Mouse (Mus musculus) forebrain, embryonic 13.5 days (tissue): ENCODE results near the gene Sh3glb2. TPM values are rescaled to one million over a fixed set of nuclear protein-coding genes. Genes with fewer than 3 reads are reported as not detected.
A peak's percentile ranks its signal among the peaks of the same experiment; 100 is the strongest.

Experiments used
- ATAC-seq: fragments of 200-750 bp; cut with Nextera tagmentation; 2 replicates; pipeline ENCODE4 v1.8.0; 2017
- H3K27ac ChIP-seq: fragments of 300-500 bp; sonication (generic); 2 replicates; pipeline ENCODE4 v1.5.1; 2015; ENCODE audit warnings: inconsistent platforms, mild to moderate bottlenecking, moderate library complexity
- H3K27me3 ChIP-seq: fragments of 300-500 bp; sonication (generic); 2 replicates; pipeline ENCODE4 v1.6.1; 2015; ENCODE audit warnings: mild to moderate bottlenecking, inconsistent platforms
- H3K36me3 ChIP-seq: fragments of 300-500 bp; sonication (generic); 2 replicates; pipeline ENCODE4 v1.6.1; 2015; ENCODE audit warnings: mild to moderate bottlenecking, inconsistent platforms; ENCODE audit not compliant: poor library complexity, severe bottlenecking
- H3K4me1 ChIP-seq: fragments of 300-500 bp; sonication (generic); 2 replicates; pipeline ENCODE4 v1.6.1; 2015; ENCODE audit warnings: inconsistent platforms
- H3K4me2 ChIP-seq: fragments of 300-500 bp; sonication (generic); 2 replicates; pipeline ENCODE4 v1.6.1; 2015; ENCODE audit warnings: inconsistent platforms, mild to moderate bottlenecking, moderate library complexity
- H3K4me3 ChIP-seq: fragments of 300-500 bp; sonication (generic); 2 replicates; pipeline ENCODE4 v1.5.1; 2015; ENCODE audit warnings: mild to moderate bottlenecking, inconsistent platforms
- H3K9ac ChIP-seq: fragments of 300-500 bp; sonication (generic); 2 replicates; pipeline ENCODE4 v1.6.1; 2015; ENCODE audit warnings: mild to moderate bottlenecking, inconsistent platforms
- H3K9me3 ChIP-seq: fragments of 300-500 bp; sonication (generic); replicated peaks from 2 replicates; pipeline ENCODE4 v1.6.1; 2016; ENCODE audit warnings: inconsistent platforms
- WGBS: fragments of 180-500 bp; shearing (Covaris S2); methylation state at CpG from one replicate; pipeline ENCODE4 v1.1.7; 2015; 5-methylcytosine and 5-hydroxymethylcytosine counted together
- polyA plus RNA-seq: library from polyadenylated mRNA; unstranded; fragments of >200 nt; fragmentation: Nextera tagmentation; extraction: Ambion mirVana; gene quantifications from 2 replicates; pipeline ENCODE4 v1.2.1, GENCODE M21; 2015

Gene Sh3glb2
- polyA plus RNA-seq: 100 and 126 TPM in 2 replicates

GRCm38 (mm10) chr2:30358533-30359531, at the start of gene Sh3glb2:
TSS of gene Sh3glb2 (minus strand) at chr2:30359337.
- peak within 1 kb of the TSS; percentile 82 for H3K4me2 ChIP-seq
- H3K9me3 ChIP-seq: no peaks in the 10 kb centered on the region
- H3K4me1 ChIP-seq: peaks cover 24% of the 10 kb centered on the region
- no peaks in the 10 kb centered on the region for H3K27me3 ChIP-seq
- peak within 1 kb of the TSS; percentile 49 for H3K27ac ChIP-seq
- peak; percentile 78 for ATAC-seq
- H3K9ac ChIP-seq: peak within 1 kb of the TSS; percentile 83
- H3K4me3 ChIP-seq: peak within 1 kb of the TSS; percentile 58
- 4% methylated on average over 46 of the region's 73 CpGs for WGBS
- H3K36me3 ChIP-seq: peaks cover 14% of the 10 kb centered on the region

DNA sequence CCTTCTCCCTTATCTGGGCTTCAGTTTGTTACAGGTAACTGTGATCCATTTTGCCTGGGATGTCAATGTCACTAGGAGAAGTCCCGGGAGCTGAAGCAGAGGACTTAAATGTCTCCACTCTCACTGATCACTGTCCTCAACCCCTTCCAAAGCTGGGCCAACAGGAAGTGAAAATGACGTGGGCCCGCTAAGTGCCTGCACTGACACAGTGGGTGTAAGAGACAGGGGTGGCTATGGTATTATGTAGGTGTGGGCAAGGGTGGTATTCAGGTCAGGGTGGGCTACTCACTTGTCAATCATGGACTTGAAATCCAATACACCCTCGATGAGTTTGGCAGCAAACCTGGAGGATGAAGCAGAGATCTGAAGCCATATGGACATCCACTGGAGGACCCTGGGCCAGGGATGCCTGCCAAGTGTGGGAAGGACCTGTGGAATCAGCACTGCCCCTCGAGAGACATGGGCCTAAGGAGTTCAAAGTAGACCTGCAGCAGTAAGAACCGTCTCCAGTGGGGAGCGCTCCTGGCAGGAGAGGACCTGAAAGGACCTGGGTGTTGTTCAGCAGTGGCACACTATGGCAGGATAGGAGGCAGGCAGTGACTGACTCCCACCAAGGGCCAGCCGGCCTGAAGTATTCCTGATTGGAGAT, 49.4 kb upstream of the Sh3glb2 start:
- ATAC-seq: no peak
- Histone ChIP-seq H3K4me2 (no peak overlapping the region), H3K9ac (no peak overlapping the region), H3K9me3 (no peaks in the 10 kb centered on the region), H3K36me3 (peaks cover 70% of the 10 kb centered on the region), H3K4me3 (no peak overlapping the region), H3K4me1 (peaks cover 4% of the 10 kb centered on the region), H3K27me3 (no peaks in the 10 kb centered on the region), H3K27ac (no peak overlapping the region)
- WGBS: 90% methylated on average over 8 of the region's 8 CpGs

DNA sequence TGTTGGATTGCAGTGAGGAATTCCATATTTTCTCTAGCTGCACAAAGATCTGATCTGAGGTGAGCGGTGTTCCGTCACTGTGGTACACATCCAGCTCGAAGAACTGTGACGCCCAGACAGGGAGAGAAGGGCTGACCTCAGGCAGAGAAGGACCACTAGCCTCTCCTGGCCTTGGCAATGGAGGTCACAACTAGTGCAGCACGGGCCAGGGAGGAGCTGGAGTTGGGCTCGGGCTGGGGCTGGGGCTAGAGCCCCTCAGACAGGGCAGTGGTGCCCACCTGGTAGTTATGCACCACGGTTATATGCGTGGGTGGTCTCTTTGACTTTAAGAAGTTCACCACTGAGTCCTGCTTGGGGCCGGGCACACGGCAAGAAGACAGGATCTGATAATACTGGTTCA, 48.6 kb upstream of the Sh3glb2 start:
- Histone ChIP-seq H3K36me3 (peaks cover 75% of the 10 kb centered on the region), H3K4me2 (no peak overlapping the region), H3K9me3 (no peaks in the 10 kb centered on the region), H3K4me1 (0 out of 2 replicates have a peak, but pooled peaks cover 2% of the 10 kb centered on the region), H3K4me3 (no peak overlapping the region), H3K27ac (no peak overlapping the region), H3K9ac (no peak overlapping the region), H3K27me3 (no peaks in the 10 kb centered on the region)
- 91% methylated on average over 10 of the region's 10 CpGs for WGBS
- ATAC-seq: no peak

DNA sequence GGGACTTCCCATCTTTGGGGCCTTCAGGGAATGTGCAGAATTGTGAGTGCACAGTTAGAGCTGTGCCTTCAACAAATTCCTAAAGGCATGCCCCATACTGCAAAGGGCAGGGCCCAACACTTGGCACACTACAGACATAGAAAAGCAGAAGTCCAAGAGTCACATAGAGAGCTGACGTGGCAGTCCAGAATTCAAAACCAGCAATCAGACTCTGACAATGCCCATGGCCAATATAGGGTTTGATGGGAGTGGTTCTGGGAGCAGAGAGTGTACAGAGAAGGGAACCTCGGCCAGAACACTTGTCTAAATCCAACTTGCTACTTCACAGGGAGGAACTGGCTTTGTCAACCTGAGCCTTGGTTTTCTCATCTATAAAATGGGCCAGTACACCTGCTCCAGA, 48.1 kb upstream of the Sh3glb2 start:
- H3K27me3 ChIP-seq: no peaks in the 10 kb centered on the region
- no peak overlapping the region for H3K4me3 ChIP-seq
- H3K4me2 ChIP-seq: no peak overlapping the region
- H3K9ac ChIP-seq: no peak overlapping the region
- ATAC-seq: no peak
- H3K4me1 ChIP-seq: no peaks in the 10 kb centered on the region
- H3K27ac ChIP-seq: no peak overlapping the region
- peaks cover 78% of the 10 kb centered on the region for H3K36me3 ChIP-seq
- 93% methylated on average over 2 of the region's 2 CpGs for WGBS
- no peaks in the 10 kb centered on the region for H3K9me3 ChIP-seq

DNA sequence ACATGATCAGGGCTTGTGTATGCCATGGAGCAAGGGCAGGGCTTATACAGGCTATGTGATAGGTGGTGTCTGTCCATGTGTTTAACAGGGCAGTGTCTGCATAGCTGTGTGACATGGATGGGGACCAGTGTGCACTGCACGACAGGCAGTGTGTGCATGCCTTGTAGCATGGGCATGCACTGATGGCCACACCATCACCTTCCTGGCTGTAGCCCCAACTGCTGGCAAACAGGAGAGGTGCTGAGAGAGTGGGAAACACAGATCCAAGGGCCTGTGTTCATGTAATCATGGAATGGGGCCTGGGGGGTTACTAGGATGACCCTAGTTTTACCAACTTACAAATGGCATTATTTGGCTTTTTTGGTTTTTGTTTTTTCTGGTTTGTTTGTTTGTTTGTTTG, 44.7 kb upstream of the Sh3glb2 start:
- Histone ChIP-seq H3K4me3 (no peak overlapping the region), H3K9ac (no peak overlapping the region), H3K27me3 (no peaks in the 10 kb centered on the region), H3K36me3 (peaks cover 81% of the 10 kb centered on the region), H3K27ac (no peak overlapping the region), H3K4me1 (peaks cover 20% of the 10 kb centered on the region), H3K9me3 (no peaks in the 10 kb centered on the region), H3K4me2 (no peak overlapping the region)
- 93% methylated on average over 1 of the region's 1 CpGs for WGBS
- no peak for ATAC-seq

- ATAC-seq: no peak
- H3K4me2 ChIP-seq: no peak overlapping the region
- no peak overlapping the region for H3K4me3 ChIP-seq
- WGBS: 73% methylated on average over 2 of the region's 2 CpGs
- H3K27ac ChIP-seq: no peak overlapping the region
- no peaks in the 10 kb centered on the region for H3K27me3 ChIP-seq
- H3K4me1 ChIP-seq: peaks cover 28% of the 10 kb centered on the region
- H3K36me3 ChIP-seq: peaks cover 81% of the 10 kb centered on the region
- no peak overlapping the region for H3K9ac ChIP-seq
- no peaks in the 10 kb centered on the region for H3K9me3 ChIP-seq
Measured at GRCm38 (mm10) chr2:30402843-30403242, 43.7 kb upstream of the Sh3glb2 start.

- H3K36me3 ChIP-seq: peaks cover 81% of the 10 kb centered on the region
Measured at GRCm38 (mm10) chr2:30402351-30402826, 43.3 kb upstream of the Sh3glb2 start.

DNA sequence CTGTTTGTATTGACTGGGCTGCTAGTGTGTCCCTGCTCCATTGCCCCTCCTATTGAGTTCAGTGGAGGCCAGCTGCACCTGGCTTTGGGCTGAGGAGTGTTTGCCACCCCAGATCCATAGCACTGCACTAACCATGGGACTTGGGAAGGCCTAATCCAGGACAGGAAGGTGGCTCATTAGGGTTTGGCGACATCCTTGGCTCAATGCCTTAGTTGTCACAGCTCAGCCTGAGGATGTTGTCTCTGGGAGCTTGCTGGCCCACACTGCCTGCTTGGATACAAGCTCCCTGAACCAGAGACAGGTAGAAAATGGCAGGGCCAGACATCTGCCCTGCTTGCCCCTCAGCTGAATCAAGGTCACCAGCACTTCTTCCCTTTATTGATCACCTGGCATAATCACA, 42.4 kb upstream of the Sh3glb2 start:
- Histone ChIP-seq H3K4me1 (peaks cover 28% of the 10 kb centered on the region), H3K27me3 (no peaks in the 10 kb centered on the region), H3K4me3 (no peak overlapping the region), H3K9me3 (no peaks in the 10 kb centered on the region), H3K4me2 (no peak overlapping the region), H3K27ac (no peak overlapping the region), H3K36me3 (peaks cover 81% of the 10 kb centered on the region), H3K9ac (no peak overlapping the region)
- WGBS: 77% methylated on average over 1 of the region's 1 CpGs
- ATAC-seq: no peak

More at GRCm38 (mm10) chr2:30402351-30402826, 43.3 kb upstream of the Sh3glb2 start:
- Histone ChIP-seq H3K4me3 (no peak overlapping the region), H3K4me2 (no peak overlapping the region), H3K4me1 (peaks cover 28% of the 10 kb centered on the region), H3K9me3 (no peaks in the 10 kb centered on the region), H3K9ac (no peak overlapping the region), H3K27me3 (no peaks in the 10 kb centered on the region), H3K27ac (no peak overlapping the region)
- no peak for ATAC-seq
- WGBS: 89% methylated on average over 9 of the region's 9 CpGs

- Histone ChIP-seq H3K36me3 (peaks cover 76% of the 10 kb centered on the region), H3K4me2 (0 out of 2 replicates have a peak overlapping the region, but pooled peaks have one; percentile 4)
- 19% methylated on average over 20 of the region's 20 CpGs for WGBS
Measured at GRCm38 (mm10) chr2:30399191-30400171, 40.3 kb upstream of the Sh3glb2 start.

DNA sequence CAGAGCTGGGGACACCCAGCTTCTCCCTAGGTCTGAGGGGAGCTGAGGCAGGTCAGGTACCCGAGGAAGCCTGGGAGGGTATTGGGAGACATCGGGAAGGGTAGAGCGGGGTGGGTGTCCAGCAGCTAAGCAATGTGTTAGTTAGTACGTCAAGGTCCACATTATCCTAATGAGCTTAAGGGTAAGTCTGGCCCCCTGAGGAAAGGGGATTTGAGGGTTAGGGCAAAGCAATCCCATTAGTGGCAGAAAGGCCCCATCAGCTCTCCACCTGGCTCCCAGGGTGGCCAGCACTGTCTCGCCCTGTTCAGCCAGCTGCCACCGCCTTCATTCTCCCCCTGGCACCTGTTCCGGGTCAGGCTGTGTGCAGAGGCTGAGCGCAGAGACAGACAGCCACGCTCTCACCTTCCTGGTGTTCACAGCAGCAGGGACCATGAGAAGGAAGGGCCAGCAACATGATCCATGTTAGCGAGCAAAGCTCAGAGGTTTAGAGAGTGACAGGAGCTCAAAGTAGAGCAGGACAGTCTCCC, 38.9 kb upstream of the Sh3glb2 start:
- Histone ChIP-seq H3K4me3 (no peak overlapping the region), H3K36me3 (peaks cover 69% of the 10 kb centered on the region), H3K4me2 (no peak overlapping the region), H3K4me1 (peaks cover 42% of the 10 kb centered on the region), H3K9ac (no peak overlapping the region), H3K9me3 (no peaks in the 10 kb centered on the region), H3K27me3 (no peaks in the 10 kb centered on the region), H3K27ac (0 out of 2 replicates have a peak overlapping the region, but pooled peaks have one; percentile 88)
- WGBS: 59% methylated on average over 10 of the region's 10 CpGs
- no peak for ATAC-seq

More at GRCm38 (mm10) chr2:30399191-30400171, 40.3 kb upstream of the Sh3glb2 start:
- Histone ChIP-seq H3K9me3 (no peaks in the 10 kb centered on the region), H3K4me1 (peaks cover 28% of the 10 kb centered on the region), H3K27me3 (no peaks in the 10 kb centered on the region), H3K4me3 (no peak overlapping the region), H3K9ac (peak overlapping the region; percentile 58), H3K27ac (peak overlapping the region; percentile 88)
- ATAC-seq: peak; percentile 73

- H3K9me3 ChIP-seq: no peaks in the 10 kb centered on the region
- H3K9ac ChIP-seq: no peak overlapping the region
- H3K4me2 ChIP-seq: no peak overlapping the region
- H3K4me3 ChIP-seq: no peak overlapping the region
- H3K36me3 ChIP-seq: peaks cover 51% of the 10 kb centered on the region
- H3K27me3 ChIP-seq: no peaks in the 10 kb centered on the region
- H3K27ac ChIP-seq: no peak overlapping the region
- no peak for ATAC-seq
- 90% methylated on average over 7 of the region's 7 CpGs for WGBS
- peaks cover 50% of the 10 kb centered on the region for H3K4me1 ChIP-seq
Measured at GRCm38 (mm10) chr2:30396246-30396645, 37.1 kb upstream of the Sh3glb2 start.
